Mouse (Mus musculus) yolk sac, embryonic 10.5 days (tissue): ENCODE measurements around the gene Dnajb8.

Experiments used
- DNase-seq: peaks from one replicate; pipeline ENCODE4 v3.0.0-alpha.2; 2017; ENCODE audit warnings: low spot score

Gene Dnajb8

DNA sequence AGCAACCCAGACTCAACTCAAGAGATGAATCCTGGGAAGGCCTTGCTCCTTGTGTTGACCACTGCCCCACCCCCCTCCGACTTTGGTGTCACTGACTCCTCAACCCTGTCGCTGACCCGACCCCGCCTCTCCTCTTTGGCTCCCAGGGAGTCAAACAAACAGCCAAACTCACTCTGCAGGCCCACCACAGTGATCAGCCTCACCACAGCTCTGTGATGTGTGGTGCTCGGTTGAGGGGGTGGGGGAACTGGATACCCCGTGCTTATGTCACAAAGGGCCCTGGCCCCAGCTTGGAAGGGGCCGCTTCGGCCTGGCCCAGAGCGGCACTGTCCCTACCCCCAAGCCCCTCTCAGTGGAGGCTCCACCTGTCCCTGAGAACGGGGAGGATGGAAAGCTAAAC is at the start of gene Dnajb8:
Gene Dnajb8 (plus strand): TSS at position 301 of the 400 bp plus-strand sequence.
- DNase-seq: no peak

DNA sequence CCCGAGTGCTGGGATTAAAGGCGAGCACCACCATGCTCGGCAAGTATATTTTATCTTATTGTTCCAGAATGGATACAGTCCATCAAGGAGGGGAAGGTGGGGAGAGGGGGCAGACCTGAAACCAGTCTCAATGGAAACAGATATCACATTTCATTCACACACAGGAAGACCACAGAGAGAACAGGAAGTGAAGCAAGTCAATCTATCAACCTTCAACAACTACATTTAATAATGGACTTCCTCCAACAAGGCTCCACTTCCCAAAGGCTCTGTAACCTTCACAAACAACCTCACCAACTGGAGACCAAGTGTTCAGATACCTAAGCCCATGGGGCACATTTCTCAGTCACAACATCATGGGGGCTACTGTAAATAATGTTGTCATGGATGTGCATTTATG is 47.9 kb upstream of the Dnajb8 start:
- no peak for DNase-seq

DNA sequence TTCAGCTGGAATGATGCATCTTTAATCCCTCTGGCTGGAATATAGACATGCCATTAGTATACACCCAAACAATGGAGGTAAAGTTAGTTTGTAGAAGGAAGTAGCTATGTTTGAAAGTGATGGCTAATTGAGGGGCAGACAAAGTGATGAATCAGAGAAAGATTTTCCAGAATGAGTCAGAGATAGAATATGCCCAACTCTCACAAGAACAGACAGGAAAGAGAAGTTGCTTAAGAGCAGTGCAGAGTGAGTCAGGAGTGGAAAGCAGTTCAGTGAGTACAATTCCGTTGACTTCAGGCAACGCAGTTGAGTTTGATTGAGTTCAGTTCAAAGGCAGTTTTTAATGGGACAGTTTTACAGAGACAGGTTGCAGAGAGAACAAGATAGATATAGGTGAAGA is 47.4 kb upstream of the Dnajb8 start:
- DNase-seq: no peak

DNA sequence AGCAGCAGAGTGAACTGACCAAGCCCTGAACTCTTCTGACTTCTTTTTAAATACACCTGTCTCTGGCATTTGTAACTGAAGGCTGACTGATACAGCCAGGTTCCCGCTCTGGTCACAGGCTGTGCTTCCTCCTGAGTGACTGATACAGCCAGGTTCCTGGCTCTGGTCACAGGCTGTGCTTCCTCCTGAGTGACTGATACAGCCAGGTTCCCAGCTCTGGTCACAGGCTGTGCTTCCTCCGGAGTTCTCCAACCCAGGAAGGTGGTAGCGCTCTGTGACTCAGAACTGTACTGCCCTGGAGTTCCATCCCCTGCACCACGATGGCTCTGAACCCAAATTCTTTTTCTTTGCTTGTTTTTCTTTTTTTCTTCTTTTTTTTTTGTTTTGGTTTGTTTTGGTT is 37.4 kb upstream of the Dnajb8 start:
- no peak for DNase-seq

DNA sequence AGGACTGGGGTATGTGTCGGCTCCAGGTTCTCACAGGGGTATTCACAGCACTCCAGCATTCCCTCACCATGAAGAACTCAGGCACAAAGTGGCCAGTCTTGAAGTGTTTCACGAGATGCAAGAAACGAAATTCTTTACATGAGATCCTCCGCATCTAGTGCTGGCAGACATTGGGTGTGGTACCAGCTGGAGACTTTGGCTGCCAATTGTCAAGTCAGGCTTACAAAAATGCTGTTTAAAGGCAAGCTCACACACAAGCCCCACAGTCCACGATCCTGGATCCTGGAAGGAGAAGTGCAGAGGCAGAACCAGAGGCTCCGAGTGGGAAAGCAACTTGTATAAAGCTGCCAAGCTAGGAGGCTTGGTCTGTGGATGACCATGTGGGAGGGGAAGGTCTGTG is 33.9 kb upstream of the Dnajb8 start:
- no peak for DNase-seq

DNA sequence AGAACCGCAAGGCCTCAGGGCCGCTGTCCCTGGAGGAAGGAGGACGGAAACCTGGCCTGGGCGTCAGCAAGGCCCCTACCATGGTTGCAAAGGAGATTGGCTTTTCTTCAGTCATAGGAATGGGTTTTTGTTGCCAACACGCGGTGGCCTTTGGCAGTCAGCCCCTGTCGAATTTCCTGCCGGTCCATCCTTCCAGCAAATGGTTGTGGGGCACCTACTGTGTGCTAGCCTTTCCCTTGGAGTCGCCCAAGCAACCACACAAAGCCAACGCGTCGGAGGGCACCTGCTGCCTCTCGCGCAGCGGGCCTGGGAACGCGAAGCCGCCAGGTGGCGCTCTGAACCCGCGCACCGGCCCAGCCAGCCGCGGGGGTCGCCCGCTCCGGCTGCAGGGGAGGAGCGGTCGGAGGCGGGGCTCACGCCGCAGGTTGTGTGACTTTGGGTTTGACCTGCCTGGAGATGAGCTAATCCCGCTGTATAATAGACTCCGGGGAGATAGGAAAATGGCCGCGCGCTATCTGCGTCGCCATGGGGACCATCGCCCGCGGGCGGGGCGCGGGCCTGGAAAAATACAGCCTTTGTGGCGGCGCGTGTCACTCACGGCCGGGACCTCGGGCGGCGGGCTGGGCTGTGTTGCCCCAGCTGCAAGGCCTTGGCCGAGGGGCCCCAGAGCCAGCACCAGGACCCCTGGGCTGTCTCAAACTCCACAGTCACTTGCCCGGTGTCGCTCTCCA is 32.6 kb upstream of the Dnajb8 start:
- peak; percentile 84 for DNase-seq

DNA sequence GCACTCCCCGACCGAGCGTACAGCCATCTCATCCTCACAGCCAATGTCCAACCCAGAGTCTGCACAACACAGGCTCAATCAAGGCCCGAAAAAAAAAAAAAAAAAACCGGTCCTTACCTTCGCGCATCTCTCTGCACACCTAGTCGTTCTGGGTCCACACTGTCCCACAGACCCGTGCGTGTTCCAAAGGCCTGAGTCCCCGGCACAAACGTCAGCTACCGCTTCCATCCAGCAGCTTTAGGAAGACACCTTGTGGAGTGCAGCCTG is 32.1 kb upstream of the Dnajb8 start:
- no peak for DNase-seq

DNA sequence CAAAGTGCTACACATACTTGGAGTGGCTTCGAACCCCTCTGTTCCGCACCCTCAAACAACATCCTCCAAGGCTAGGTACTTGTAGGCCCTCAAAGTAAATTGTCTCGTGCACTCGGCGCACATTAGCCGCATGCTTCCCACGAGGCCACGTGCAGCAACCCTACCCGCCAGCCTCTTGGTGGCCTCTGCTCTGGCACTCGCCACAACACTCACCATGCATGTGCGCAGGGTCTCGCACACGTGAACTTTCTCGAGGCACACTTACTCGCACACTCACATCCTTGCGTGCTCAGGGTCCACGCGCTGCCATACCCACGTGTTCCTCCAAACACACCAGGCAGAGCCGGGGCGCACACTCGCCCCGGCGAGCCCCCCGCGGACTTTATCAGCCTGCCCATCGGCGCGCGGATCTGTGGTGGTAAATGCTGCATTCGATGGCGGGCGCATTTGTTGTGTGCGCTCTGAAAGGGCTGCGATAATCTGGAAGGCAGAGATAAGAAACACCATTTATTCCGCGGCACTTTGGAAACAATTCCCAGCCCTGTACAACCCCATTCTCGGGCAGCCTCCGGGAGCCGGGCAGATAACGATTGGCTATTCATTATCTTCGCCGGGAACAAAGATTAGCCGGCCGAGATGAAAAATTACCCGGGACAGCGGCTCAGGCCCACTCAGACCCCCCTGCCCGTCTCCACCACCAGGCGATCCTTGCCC is 31.6 kb upstream of the Dnajb8 start:
- no peak for DNase-seq

DNA sequence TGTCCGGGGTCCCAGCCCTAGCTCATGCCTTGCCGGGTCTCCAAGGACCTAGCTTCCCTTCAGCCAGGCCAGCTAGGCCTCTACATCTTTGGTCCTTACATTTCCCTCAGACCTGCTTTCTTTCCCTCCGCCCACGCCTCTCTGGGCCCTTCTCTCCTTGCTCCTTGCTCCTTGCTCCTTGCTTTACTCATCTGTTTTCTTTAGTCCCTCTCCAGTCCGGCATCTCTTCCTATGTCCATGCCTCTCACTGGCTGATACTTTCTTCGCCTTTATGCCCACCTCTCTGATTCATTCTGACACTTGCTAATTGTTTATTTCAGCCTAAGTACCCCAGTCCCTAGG is 31.1 kb upstream of the Dnajb8 start:
- no peak for DNase-seq

DNA sequence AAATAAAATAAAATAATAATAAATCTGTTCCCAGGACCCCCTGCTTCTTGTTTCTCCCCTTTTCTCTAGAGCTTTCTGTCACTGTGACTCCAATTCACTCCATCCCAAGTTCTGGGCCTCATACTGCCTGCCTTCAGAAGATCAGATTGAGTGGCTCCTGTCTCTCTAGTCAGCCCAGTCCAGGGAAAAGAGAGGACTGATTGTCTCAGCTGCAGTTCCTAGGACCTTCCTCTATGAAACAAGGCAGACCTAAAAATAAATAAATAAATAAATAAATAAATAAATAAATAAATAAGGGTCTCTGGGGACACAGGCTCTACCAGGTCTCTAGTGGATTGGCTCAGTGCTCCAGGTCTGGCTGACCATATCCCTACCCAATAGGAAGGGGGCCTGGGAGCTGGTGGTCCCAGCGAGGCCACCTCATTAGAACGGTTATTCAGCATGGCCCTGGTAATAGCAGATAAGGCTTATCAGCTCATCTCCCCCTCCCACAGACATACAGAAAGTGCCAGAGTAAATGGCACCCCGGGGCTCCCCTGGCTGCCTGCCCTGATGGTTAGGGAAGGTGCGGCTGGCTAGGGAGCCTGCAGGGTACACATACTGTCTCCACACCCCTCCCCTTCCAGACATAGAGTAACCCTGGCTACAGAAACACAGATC is 30.5 kb upstream of the Dnajb8 start:
- no peak for DNase-seq

DNA sequence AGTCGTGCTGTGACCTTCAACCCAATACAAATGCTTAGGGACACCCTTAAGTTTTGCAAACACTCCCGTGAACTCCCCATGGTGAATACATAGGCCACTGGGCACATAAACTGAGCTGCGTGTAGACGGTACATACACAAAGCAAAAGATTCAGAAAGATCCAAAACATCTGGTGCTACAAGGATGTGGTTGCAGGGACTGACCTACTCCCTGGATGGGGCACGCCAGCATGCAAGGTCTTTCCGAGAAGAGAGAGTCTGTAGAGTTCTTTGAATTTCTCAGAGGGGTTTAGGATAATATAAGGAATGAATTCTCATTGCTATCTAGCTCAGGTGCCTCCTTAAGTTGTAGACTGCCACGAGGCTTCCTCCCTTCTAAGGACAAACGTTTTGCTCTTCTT is 29.3 kb upstream of the Dnajb8 start:
- no peak for DNase-seq

DNA sequence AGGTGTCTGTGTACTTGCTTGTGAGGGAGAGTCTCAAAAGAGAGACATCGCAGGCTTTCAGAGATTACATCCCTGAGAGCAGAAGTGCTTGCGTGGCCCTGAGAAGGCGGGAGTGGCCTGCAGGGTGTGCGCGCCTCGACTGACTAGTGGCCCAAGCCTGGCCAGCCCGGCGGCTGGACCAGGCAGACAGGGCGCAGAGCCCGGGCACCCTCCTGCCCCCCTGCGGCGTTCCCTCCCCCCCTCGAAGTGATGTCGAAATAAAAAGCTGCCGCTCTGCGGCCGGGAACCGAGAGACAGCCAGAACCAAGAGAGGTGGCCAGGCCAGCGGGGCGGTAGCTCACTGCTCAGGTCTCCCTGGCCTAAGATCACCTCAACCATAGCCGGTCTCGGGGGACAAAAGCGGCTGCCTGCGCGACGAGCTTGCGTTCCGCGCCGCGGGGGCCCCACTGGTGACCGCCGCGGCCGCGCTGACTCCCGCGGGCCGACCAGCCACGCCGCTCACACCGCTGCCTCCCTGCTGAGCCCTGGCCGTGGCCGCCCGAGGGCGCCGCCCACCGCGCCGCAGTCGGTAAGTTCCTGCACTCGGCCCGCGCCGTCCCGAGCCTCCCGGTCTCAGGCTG is 28.5 kb upstream of the Dnajb8 start, which contains the start of gene Gata2:
Gene Gata2 (plus strand): TSS at position 459 of the 620 bp plus-strand sequence.
- DNase-seq: no peak

DNA sequence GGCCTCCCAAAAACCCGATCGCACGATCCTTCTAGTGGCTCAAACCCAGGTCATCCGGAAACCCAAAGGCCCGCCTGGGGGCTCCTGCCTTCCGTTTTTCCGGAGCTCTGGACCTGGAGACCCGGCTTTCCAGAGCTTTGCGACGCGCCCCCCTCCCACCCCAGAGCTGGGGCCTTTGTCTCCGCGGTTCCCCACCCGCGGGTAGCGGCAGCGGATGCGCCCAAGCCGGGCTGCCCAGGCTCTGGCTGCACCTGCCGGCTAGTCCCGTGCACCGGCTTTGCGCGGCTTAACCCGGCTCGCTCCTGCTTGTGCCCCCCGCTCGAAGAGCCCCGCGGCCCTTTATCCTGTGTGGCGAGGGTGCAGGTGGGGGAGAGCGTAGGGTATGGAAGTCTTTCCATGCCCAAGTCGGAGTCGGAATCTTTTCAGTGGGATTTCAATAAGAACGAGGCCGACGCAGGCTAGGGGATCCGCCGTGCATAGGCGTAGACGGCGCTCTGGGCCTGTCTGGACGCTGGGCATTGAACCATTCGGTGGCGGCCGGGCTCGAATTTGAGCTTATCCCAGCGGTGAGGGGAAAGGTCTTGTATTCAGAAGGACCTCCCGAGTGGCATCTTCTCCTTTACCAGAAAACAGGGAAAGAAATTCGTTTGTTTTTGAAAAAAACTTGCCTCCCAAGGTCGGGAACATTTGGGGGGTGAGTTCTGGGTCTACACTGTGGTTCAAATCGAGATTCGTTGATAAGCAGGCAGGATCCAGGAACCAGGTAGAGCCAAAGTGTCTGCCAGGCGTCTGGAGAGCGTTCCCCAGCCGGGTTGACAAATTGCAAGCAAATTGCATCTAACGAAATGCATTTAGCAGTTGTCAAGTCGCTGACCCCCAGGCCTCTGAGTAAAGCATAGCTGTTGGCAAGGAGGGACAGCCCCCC is 27.8 kb upstream of the Dnajb8 start:
- no peak for DNase-seq

DNA sequence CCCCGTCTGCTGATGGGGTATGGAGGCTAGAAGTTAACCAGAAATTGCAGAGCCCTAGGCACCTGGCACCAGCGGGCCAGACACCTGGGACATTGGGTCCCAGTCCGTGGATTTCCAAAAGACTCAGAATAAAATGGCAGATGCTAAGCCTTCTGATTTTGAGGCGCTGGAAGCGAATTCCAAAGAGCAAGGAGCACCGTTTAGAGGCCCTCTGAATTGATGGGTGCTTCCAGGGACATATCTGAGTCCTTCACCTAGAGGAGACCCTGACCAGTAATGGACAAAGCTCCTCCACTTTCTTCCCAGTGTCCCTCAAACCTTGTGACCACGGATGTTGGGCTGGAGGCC is 27.1 kb upstream of the Dnajb8 start:
- no peak for DNase-seq

DNA sequence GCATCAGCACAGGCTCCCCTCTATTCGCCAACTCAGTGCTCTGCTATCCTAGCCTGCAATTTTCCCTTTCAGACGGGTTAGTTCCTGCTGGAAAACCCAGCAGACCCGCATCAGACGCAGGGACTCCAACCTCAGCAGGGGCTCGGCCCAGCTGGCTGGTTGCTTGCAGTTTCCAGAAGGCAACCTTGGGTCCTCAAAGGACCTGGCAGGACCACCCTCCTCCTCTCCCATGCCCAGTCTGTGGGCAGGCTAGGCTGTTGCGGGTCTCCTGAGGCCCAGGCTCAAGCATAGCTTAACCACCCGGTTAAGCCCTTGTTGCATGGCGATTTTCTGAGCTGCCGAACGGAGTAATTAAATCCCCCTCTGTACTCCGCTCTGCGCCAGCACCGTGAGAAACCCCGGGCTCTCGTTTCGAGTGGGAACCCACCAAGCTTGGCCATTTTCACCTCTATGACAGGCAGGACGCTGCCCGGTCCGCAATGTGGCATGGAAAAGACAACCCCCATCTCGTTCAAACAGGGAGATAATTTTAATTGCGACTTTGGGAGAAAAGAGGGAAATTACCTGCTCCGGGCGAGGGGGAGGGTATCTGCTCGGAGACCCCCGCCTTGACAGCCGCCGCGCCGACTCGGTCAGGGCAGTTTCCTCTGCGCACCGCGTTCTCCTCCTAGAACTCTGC is 25.9 kb upstream of the Dnajb8 start:
- DNase-seq: no peak

DNA sequence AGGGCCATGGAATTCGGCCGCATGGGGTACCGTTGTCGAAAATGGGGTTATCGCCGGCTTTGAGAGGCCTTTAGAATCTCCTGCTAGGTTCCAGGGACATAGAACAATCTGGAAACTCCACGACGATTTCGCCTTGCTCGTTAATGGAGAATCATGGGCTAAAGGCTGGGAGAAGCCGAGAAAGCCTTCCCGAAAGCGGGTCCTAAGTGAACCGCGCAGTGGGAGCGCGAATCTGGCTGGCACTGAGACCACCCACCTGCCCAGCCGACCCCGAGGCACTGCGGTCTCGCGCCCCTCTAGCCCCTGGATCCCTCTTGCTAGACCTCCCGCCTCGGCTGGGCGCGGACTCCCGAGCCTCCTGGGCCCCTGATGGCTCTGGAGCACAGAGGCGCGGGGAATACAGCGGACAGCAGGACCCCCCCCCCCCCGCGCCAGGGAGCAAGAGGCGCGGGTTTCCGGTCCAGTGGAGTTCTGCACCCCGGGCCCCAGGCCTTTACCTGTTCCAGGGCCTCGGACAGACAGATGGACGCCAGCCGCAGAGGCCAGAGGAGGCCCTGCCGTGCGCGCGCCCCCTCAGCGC is 25.2 kb upstream of the Dnajb8 start:
- no peak for DNase-seq

DNA sequence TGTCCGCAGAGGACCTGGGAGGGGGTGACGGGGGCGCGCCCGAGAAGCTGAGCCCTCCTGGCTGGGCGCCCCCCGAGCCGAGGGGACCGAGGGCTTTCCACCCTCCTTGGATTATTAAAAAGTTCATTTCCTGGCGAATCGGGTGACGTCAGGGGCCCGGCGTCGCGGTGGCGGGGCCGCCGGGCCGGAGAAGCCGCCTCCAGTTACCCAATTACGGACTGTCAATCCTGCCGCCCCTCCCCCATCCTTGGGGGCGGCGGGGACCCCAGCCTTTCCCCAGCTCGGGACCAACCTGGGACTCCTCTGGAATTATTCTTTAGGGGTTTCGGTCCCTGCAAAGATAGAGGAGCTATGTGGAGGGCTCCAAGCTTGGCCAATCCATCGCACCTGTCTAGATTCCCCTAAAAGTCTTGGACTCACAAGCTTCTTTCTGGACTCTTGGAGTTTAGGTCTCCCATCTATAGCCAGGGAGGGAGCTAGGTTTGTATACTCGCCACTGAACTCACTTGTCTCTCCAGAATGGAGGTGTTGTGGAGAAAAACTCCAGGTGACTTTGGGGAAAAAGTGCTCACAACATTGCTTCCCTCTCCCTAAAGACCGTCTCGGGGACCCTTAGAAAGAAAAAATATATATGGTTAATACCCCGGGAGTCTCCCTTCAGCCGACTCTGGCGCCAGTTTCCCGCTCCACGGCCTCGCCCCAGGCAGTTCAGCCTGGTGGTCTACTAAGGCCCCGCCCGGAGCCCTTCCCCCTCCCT is 24.6 kb upstream of the Dnajb8 start:
- DNase-seq: no peak

DNA sequence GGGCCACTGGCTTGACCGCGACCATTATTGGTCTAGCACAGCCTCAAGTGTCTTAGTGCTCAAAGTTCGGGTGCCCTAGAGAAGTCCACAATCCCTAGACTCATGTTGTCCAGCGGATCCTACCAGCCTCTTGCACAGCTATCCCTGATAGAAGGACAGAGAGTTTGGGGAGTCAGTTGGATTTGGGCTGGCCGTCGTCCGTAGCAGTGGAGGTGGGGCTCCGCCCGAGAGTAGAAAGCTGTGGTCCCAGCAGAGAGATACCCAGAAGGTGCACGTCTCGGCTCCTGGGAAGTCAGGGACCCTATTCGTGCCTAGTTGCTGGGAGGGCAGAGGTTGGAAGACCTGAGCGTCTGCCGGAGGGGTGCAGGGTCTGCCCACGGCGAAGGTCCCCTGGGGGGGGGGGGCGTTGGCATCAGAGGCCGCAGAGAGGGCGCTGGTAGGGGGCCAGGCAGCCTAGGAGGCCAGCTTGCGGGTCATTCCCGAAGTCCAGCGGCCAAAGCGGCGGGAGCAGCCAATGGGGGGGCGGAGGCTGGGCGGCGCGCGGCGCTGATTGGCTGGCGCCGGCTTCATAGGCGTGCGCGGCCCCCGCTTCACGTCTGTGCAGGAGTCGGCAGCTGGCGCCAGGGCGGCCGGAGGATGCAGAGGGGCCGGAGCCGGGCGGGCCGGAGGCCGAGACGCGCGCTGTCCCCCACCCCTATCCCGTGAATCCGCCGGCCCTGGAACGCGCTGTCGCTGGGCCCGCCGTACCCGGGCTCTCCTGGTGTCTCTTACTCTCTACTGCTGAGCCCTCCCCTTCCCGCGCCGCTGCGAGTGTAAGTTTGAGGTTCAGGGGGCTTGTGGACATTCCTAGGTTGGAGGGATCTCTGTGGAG is 23.8 kb upstream of the Dnajb8 start:
- DNase-seq: peak; percentile 88

DNA sequence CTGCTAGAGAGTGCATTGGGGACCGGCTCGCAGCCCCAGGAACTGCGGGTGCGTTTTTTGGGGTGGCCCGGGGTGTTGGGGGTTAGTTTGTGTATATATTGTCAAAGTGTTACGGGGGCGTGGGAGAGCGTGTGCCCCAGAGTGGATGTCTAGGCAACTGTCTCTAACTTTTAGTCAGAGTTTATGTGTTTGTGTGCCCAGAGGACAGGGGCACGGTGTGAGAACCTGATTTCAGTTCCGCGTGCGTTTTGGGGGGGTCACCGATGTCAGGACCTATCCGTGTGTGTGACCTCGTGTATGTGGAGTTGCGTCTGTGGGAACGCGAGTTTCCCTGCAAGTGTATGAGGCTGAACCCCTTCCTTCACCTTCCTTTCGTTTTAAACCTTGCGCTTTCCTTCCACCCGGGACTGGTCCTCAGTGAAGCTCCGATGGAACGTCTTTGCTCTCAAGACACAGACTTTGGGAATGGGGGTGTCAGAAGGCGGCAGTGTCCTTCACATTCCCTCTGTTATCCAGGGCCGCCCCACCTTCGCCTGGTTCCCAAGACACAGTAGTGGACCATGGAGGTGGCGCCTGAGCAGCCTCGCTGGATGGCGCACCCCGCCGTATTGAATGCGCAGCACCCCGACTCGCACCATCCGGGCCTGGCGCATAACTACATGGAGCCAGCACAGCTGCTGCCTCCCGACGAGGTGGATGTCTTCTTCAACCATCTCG is 22.9 kb upstream of the Dnajb8 start:
- DNase-seq: no peak
